Mouse (Mus musculus) hindlimb bud, embryonic 11.5 days (tissue): ENCODE measurements at regions not wholly inside any gene's neighbourhood (a gene's known extent, or its start where the extent isn't known, plus 50 kb on each side); places are given as distances from the start of the nearest gene placed in this dataset.
"Not testable (repeated sequence)": the region's sequence is repeated elsewhere in the genome, so short reads cannot be mapped to it uniquely, and the experiment has no call there.

Source experiments
- DNase-seq: peaks from one replicate; pipeline ENCODE4 v3.0.0-alpha.2; 2012; ENCODE audit warnings: low read depth, low spot score; ENCODE audit errors: extremely low spot score

- DNase-seq, result not testable (repeated sequence)
Measured at GRCm38 (mm10) chr1:14688041-14688440, 1405.1 kb downstream of the 4930444P10Rik start.

GRCm38 (mm10) chr1:14686172-14686571, 1407.0 kb downstream of the 4930444P10Rik start:
- no peak for DNase-seq

GRCm38 (mm10) chr1:14680443-14680842, 1412.7 kb downstream of the 4930444P10Rik start:
- no peak for DNase-seq

GRCm38 (mm10) chr1:14672393-14672999, 1420.6 kb downstream of the 4930444P10Rik start:
- DNase-seq, result no peak

- no peak for DNase-seq
Measured at GRCm38 (mm10) chr1:14662706-14663312, 1430.3 kb downstream of the 4930444P10Rik start.

GRCm38 (mm10) chr1:14661854-14662253, 1431.3 kb downstream of the 4930444P10Rik start:
- peak; percentile 37 for DNase-seq

- DNase-seq, result no peak
Measured at GRCm38 (mm10) chr1:14650346-14650745, 1442.8 kb downstream of the 4930444P10Rik start.

- peak; percentile 85 for DNase-seq
Measured at GRCm38 (mm10) chr1:14635642-14636263, 1457.4 kb downstream of the 4930444P10Rik start.

GRCm38 (mm10) chr1:14631994-14632393, 1461.1 kb downstream of the 4930444P10Rik start:
- no peak for DNase-seq

GRCm38 (mm10) chr1:14627204-14627603, 1465.9 kb downstream of the 4930444P10Rik start:
- DNase-seq, result no peak

GRCm38 (mm10) chr1:14626685-14627084, 1466.4 kb downstream of the 4930444P10Rik start:
- DNase-seq, result no peak

GRCm38 (mm10) chr1:14620922-14621430, 1472.1 kb downstream of the 4930444P10Rik start:
- no peak for DNase-seq

- DNase-seq, result no peak
Measured at GRCm38 (mm10) chr1:14613232-14613894, 1479.8 kb downstream of the 4930444P10Rik start.

GRCm38 (mm10) chr1:14609054-14609453, 1484.1 kb downstream of the 4930444P10Rik start:
- no peak for DNase-seq

GRCm38 (mm10) chr1:14595961-14596360, 1497.2 kb downstream of the 4930444P10Rik start:
- DNase-seq, result no peak

- DNase-seq, result no peak
Measured at GRCm38 (mm10) chr1:14589905-14590304, 1503.2 kb downstream of the 4930444P10Rik start.

GRCm38 (mm10) chr1:14579376-14579775, 1513.7 kb downstream of the 4930444P10Rik start:
- DNase-seq, result no peak

- DNase-seq, result no peak
Measured at GRCm38 (mm10) chr1:14576263-14576662, 1516.9 kb downstream of the 4930444P10Rik start.

- peak; percentile 53 for DNase-seq
Measured at GRCm38 (mm10) chr1:14570562-14570981, 1522.6 kb downstream of the 4930444P10Rik start.

- DNase-seq, result peak; percentile 33
Measured at GRCm38 (mm10) chr1:14570113-14570512, 1523.0 kb downstream of the 4930444P10Rik start.

- peak; percentile 54 for DNase-seq
Measured at GRCm38 (mm10) chr1:14567006-14567405, 1526.1 kb downstream of the 4930444P10Rik start.
